Mouse (Mus musculus) left cerebral cortex, adult 6 months (tissue): ENCODE measurements around the gene Chmp5. TPM values are rescaled to one million over a fixed set of nuclear protein-coding genes. Genes with fewer than 3 reads are reported as not detected.

Source experiments
- long read RNA-seq, 2 experiments: library from polyadenylated mRNA; unstranded; transcript quantifications; one replicate each; pipeline ENCODE4 v2.0.0; 2019 to 2020
- polyA plus RNA-seq: library from polyadenylated mRNA; unstranded; fragments of <200 nt; fragmentation: Nextera tagmentation; gene quantifications from 2 replicates; pipeline ENCODE4 v1.2.3, GENCODE M21; 2021

Chmp5 gene
- 154 and 188 TPM in 2 replicates for polyA plus RNA-seq
- long read RNA-seq, experiment 1, transcript Chmp5-201 (8 exons, 1,519 nt), result major isoform, 577 of 607 reads
- long read RNA-seq, experiment 1, partial matches to known transcripts, result 13 of 607 reads
- long read RNA-seq, experiment 1, other reads (novel, unspliced or antisense), result 17 of 607 reads
- long read RNA-seq, experiment 2, transcript Chmp5-201 (8 exons, 1,519 nt), result major isoform, 215 of 291 reads
- long read RNA-seq, experiment 2, partial matches to known transcripts, result 72 of 291 reads
- long read RNA-seq, experiment 2, other reads (novel, unspliced or antisense), result 4 of 291 reads

DNA sequence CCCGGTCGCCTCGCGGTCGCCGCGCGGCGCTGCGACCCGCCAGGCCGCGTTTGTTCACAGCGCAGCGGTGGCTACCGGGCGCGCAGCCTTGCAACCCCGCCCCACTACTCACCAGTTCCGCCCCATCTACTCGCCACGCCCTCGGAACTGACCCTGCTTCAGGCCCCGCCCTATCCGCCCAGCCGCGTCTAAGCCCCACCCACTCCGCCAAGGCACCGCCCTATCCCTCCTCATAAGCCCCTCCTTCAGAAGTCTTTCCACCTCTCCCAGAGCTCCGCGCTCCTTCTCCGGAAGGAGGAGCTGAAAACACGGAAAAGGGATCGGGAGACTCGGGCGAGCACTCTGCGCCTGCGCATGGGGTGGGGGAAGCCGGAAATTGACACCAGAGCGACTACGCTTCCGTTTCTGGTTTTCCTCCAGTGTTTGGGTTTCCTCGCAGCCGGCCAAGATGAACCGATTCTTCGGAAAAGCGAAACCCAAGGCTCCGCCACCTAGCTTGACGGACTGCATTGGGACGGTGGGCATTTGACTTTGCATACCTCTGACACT, at the start of gene Chmp5, which contains the start of gene Bag1:
Chmp5 (plus strand) TSS at position 248 of the 549 bp plus-strand sequence.
Bag1 (minus strand) TSS at position 135 of the 549 bp plus-strand sequence.

DNA sequence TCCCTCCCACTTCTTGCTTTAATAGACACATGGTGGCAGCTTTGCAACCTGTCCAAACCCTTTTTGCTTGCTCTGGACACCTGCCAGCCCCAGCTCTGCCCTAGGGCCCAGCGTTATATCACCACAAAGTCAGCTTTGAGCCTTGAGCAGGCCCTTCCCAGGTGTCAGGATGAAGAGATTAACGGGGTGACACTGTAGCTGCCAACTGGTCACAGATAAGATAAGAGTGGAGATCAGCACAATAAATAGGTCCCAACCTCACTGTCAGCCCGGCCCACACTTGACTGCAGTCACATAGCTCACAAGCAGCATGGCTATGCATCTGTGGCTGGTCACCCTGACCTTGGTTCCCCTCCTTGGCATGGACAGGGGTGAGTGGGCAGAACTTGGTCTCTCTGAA, 28.4 kb upstream of the Chmp5 start, which contains the start of gene Spink4:
Spink4 (plus strand) TSS at position 268 of the 400 bp plus-strand sequence.

GRCm38 (mm10) chr4:40970842-40971701, 22.9 kb downstream of the Chmp5 start, which contains the start of gene Nfx1:
TSS of gene Nfx1 (plus strand) at chr4:40970906.

Other genes with a start within 250 kb of the Chmp5 start
- gene Aptx, start 245.2 kb upstream of the Chmp5 start, polyA plus RNA-seq, result 23.6 and 30.3 TPM in 2 replicates
- 488 and 536 TPM in 2 replicates for gene Dnaja1, start 226.3 kb upstream of the Chmp5 start, polyA plus RNA-seq
- gene Smu1, start 190.5 kb upstream of the Chmp5 start, polyA plus RNA-seq, result 75.2 and 101 TPM in 2 replicates
- 4.4 and 4.6 TPM in 2 replicates for gene B4galt1, start 94.4 kb upstream of the Chmp5 start, polyA plus RNA-seq
- not detected in 2 replicates for gene Spink4, start 28.4 kb upstream of the Chmp5 start, polyA plus RNA-seq
- 36.0 and 208 TPM in 2 replicates for gene Bag1, start 113 bp upstream of the Chmp5 start, polyA plus RNA-seq
- gene Nfx1, start 22.5 kb downstream of the Chmp5 start, polyA plus RNA-seq, result 22.9 and 30.1 TPM in 2 replicates
- gene Aqp7, start 99.7 kb downstream of the Chmp5 start, polyA plus RNA-seq, result not detected in 2 replicates
- gene Aqp3, start 149.8 kb downstream of the Chmp5 start, polyA plus RNA-seq, result not detected in 2 replicates
- gene Nol6, start 176.0 kb downstream of the Chmp5 start, polyA plus RNA-seq, result 33.7 and 34.9 TPM in 2 replicates
- 23.8 and 24.8 TPM in 2 replicates for gene Ube2r2, start 187.3 kb downstream of the Chmp5 start, polyA plus RNA-seq